ENCODE assay signal across 8 mouse cellular contexts in the genomic region with DNA sequence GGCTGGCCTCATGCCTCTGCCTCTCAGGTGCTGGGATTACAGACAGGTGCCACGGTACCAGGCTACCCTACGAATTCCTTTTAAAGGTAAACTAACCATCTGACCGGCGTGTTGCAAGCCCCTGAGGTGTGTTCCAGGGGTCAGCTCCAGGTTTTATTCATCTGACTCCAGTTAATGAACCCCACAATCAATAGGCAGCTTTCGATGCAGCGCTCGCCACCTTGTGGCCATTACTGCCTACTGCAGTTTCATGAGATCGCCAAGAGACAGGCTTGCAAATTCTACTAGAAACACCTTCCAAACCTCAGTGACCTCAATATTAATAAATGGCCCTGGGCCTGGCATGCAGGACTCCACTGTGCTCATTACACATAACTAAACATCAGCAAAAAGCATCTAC. TPM values are rescaled to one million over a fixed set of nuclear protein-coding genes. Genes with fewer than 3 reads are reported as not detected.
DNase-seq lines count a peak whose midpoint lies in the region; TF ChIP-seq lines count a peak whose summit lies in the region.

No protein-coding gene starts in this region.

- no peaks in the 10 kb centered on the region for H3K9me3 ChIP-seq in E14TG2a.4 (ENCODE audit: low read length)

- H3K4me1 ChIP-seq in E14TG2a.4 (replicated peaks; ENCODE audit: low read depth, low read length), result peaks cover 7% of the 10 kb centered on the region; the same call in 1 of the 2 replicates

- TF ChIP-seq CTCF in E14TG2a.4 (conservative IDR thresholded peaks at IDR 0.05; ENCODE audit: low read length), result peak; percentile 86

- DNase-seq in heart, adult 18-20 months, result peak; percentile 19 to 62
- DNase-seq in heart, adult 11 months, result no peak
- DNase-seq in cerebellum, adult 11 months, result peak; percentile 64
- peak; percentile 58 to 59 for DNase-seq in frontal cortex, postnatal 25 days (ENCODE audit: low spot score in 2 of 2)
- DNase-seq in layer of hippocampus, postnatal 10 days (ENCODE audit: low spot score in 2 of 2), result peak; percentile 69 to 71
- peak; percentile 43 to 60 for DNase-seq in lung, postnatal 4 days
- peak; percentile 61 for DNase-seq in splenic B cell, adult 2 months (ENCODE audit: low read depth, low spot score)

- peaks cover 15% of the 10 kb centered on the region for H3K27me3 ChIP-seq in E14TG2a.4 (ENCODE audit: insufficient read depth, low read length)
- no peaks in the 10 kb centered on the region; the same call in 1 of the 2 replicates for H3K27me3 ChIP-seq in splenic B cell, adult 2 months (ENCODE audit: control insufficient read depth, insufficient read depth, low read length, poor library complexity, severe bottlenecking)

- H3K4me3 ChIP-seq in E14TG2a.4 (replicated peaks; ENCODE audit: low read length), result no peak overlapping the region

- no peaks in the 10 kb centered on the region for H3K36me3 ChIP-seq in E14TG2a.4 (ENCODE audit: insufficient read depth, low read length)
- no peaks in the 10 kb centered on the region for H3K36me3 ChIP-seq in splenic B cell, adult 2 months (ENCODE audit: control insufficient read depth, insufficient read depth, low read length, poor library complexity, severe bottlenecking)

RNA-seq across cellular contexts. Expression of a gene that starts 9.0 kb away (rescaled TPM):
- total RNA-seq in heart, adult 18-20 months (2021), result not detected
- under 1 TPM; 0.11 TPM for total RNA-seq in layer of hippocampus, postnatal 10 days (2021)

RNA-seq across cellular contexts. Expression of a gene that starts 34.0 kb away (rescaled TPM):
- total RNA-seq in heart, adult 18-20 months (2021), result under 1 TPM in 1 of 2 experiments, not detected in 1; 0.10 TPM
- total RNA-seq in layer of hippocampus, postnatal 10 days (2021), result not detected

RNA-seq across cellular contexts. Expression of a gene that starts 34.8 kb away (rescaled TPM):
- 1 to 10 TPM; 2.9 to 3.4 TPM for total RNA-seq in heart, adult 18-20 months (2021)
- 10 to 100 TPM; 12.0 to 13.8 TPM for total RNA-seq in layer of hippocampus, postnatal 10 days (2021)
